Mouse (Mus musculus) spleen, adult 2 months (tissue): ENCODE data around the gene Sec23a. TPM values are rescaled to one million over a fixed set of nuclear protein-coding genes. Genes with fewer than 3 reads are reported as not detected.

Source experiments
- DNase-seq, 2 experiments: peaks; one replicate each; pipeline versions ENCODE4 v3.0.0 to v3.0.0-alpha.2; 2012 to 2021; ENCODE audit warnings: low spot score in 2 of 2, low read depth in 1 of 2
- H3K27ac ChIP-seq: fragments of 200-500 bp; 2 replicates; pipeline ENCODE4 v1.5.1; 2012; ENCODE audit warnings: low read length, inconsistent platforms; ENCODE audit not compliant: insufficient read depth
- H3K27me3 ChIP-seq: fragments of 200-500 bp; 2 replicates; pipeline ENCODE4 v1.6.1; 2012; ENCODE audit warnings: mild to moderate bottlenecking, moderate library complexity, low read length, inconsistent platforms; ENCODE audit not compliant: control insufficient read depth, insufficient read depth
- H3K36me3 ChIP-seq: fragments of 200-500 bp; 2 replicates; pipeline ENCODE4 v1.6.1; 2012; ENCODE audit warnings: mild to moderate bottlenecking, low read length, inconsistent platforms; ENCODE audit not compliant: control insufficient read depth, insufficient read depth
- H3K4me1 ChIP-seq: fragments of 200-500 bp; 2 replicates; pipeline ENCODE4 v1.6.1; 2011; ENCODE audit warnings: inconsistent platforms; ENCODE audit not compliant: control insufficient read depth, insufficient read depth, insufficient read length
- H3K4me3 ChIP-seq: fragments of 200-500 bp; 2 replicates; pipeline ENCODE4 v1.5.1; 2011; ENCODE audit warnings: mild to moderate bottlenecking, inconsistent platforms; ENCODE audit not compliant: insufficient read depth, insufficient read length; ENCODE audit errors: extremely low read depth
- CTCF ChIP-seq: fragments of 200-500 bp; IDR thresholded peaks from 2 replicates; pipeline ENCODE4 v1.5.1; 2011; ENCODE audit warnings: mild to moderate bottlenecking, inconsistent platforms; ENCODE audit not compliant: insufficient read depth, insufficient read length, insufficient replicate concordance; ENCODE audit errors: extremely low read depth
- POLR2A ChIP-seq: fragments of 200-500 bp; IDR thresholded peaks from 2 replicates; pipeline ENCODE4 v1.6.1; 2011; ENCODE audit warnings: low read depth, low read length, inconsistent platforms
- WGBS: fragments of 180-500 bp; shearing (Covaris S2); methylation state at CpG from one replicate; pipeline ENCODE4 v1.1.7; 2018; 5-methylcytosine and 5-hydroxymethylcytosine counted together
- polyA plus RNA-seq: library from polyadenylated mRNA; depleted of rRNA; stranded (reverse); fragments of >200 nt; gene quantifications from 2 replicates; pipeline ENCODE4 v1.2.3, GENCODE M21; 2012

Gene Sec23a
- polyA plus RNA-seq, 1 experiment, result 4.5 TPM

DNA sequence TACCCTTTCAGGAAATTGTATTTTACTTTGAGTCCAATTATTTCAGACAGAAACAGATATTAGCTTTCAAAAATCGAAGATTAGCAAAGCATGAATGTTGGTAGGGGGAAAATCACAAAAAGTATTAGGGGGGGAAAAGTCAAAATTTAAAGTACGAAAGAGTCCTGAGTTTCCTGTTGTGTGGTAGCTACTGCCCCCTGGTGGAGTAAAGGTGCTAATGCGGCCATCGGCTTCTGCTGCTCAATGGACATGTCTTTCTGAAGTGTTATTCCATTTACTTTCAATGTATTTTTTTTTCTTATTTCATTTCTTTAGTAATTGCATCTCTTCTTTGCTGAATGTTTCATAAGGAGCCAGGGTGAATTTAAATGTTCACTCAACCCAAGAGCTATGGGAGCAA, 64.6 kb downstream of the Sec23a start:
- Histone ChIP-seq H3K4me1 (no peaks in the 10 kb centered on the region), H3K27ac (no peak overlapping the region), H3K4me3 (no peak overlapping the region), H3K27me3 (no peaks in the 10 kb centered on the region), H3K36me3 (no peaks in the 10 kb centered on the region)
- TF ChIP-seq CTCF (peak; percentile 61; the same call in 1 of the 2 replicates), POLR2A (no peak)
- DNase-seq, result peak in 1 of 2 experiments; percentile 31
- 20% methylated on average over 4 of the region's 4 CpGs for whole genome bisulfite sequencing

DNA sequence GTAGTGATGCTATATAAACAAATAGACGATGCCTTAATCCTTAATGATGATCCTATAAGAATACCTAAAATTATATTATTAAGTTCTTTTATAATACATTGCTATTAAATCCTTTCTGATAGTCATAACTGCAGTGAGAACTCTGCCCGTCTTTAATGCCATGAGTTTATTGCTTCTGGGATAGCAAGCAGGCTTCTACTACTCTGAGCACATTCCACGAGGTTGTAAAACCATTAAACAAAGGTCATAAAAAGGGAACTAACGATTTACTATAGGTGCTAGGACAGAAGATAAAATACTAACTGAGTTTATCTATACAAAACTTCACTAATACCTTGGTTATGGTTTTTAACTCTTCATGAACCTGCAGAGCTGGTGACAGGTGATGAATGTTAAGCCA, 69.3 kb downstream of the Sec23a start:
- H3K36me3 ChIP-seq, result no peaks in the 10 kb centered on the region
- no peak for TF ChIP-seq POLR2A
- TF ChIP-seq CTCF, result no peak
- no peak for DNase-seq
- 69% methylated on average over 4 of the region's 4 CpGs for WGBS
- no peaks in the 10 kb centered on the region for H3K4me1 ChIP-seq
- H3K27me3 ChIP-seq, result no peaks in the 10 kb centered on the region
- no peak overlapping the region for H3K4me3 ChIP-seq
- H3K27ac ChIP-seq, result no peak overlapping the region

DNA sequence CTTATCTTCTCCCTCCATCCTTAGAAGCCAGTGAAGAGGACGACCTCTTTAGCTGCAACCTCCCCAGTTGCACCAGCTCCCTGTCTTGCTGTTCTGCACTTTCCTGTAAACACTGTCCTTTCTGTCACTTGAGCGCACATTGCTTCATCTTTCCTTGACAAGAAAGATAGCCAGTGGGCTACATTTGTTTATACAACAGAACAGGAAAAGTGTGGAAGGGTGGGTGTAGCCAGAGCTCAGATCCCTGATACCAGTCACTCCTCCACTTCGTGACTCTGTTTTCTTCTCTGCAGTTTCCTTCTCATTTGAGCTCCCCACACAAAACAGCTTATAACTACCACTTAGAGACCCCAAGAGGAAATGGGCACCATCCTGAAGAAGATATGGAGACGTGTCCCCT, 77.2 kb downstream of the Sec23a start:
- Histone ChIP-seq H3K4me3 (no peak overlapping the region), H3K27me3 (no peaks in the 10 kb centered on the region), H3K36me3 (no peaks in the 10 kb centered on the region), H3K27ac (no peak overlapping the region), H3K4me1 (no peaks in the 10 kb centered on the region)
- WGBS, result 61% methylated on average over 4 of the region's 4 CpGs
- DNase-seq, result no peak
- TF ChIP-seq CTCF (no peak), POLR2A (no peak)

DNA sequence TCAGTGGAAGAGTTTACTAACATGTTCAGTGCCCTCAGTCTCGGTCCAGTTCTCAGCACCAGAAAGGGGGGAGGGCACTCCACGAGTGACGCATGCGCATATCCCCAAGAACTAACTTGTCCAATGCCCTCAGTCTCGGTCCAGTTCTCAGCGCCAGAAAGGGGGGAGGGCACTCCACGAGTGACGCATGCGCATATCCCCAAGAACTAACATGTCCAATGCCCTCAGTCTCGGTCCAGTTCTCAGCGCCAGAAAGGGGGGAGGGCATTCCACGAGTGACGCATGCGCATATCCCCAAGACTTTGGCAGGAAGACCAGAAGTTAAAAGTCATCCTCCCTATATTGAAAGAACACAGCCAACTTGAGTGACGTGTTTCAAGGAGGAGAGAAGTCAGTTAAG, 86.8 kb downstream of the Sec23a start:
- peaks cover 3% of the 10 kb centered on the region; the same call in 1 of the 2 replicates for H3K4me1 ChIP-seq
- no peak overlapping the region for H3K4me3 ChIP-seq
- H3K27ac ChIP-seq, result no peak overlapping the region
- no peaks in the 10 kb centered on the region for H3K36me3 ChIP-seq
- DNase-seq, result no peak
- WGBS, result 89% methylated on average over 15 of the region's 15 CpGs
- no peaks in the 10 kb centered on the region for H3K27me3 ChIP-seq
- no peak for TF ChIP-seq POLR2A
- TF ChIP-seq CTCF, result no peak

DNA sequence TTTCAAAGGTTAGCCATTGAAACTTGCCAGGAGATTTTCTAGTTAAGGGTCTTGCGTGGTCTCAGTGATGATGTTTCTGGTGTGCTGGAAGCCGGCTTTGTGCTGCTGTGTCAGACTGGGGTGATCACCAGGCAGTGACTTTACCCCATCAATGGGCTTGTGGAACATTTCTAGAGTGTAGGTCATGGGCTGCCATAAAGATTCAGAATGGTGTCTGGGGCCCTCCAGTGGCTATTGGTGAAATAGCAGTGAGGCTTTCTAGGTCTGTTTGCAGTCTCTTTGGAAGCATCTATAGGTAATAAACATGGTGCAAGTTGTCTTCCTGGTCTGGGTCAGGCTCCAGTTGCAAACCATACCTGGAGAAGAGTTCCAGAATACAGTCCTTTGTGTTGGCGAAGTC, 87.8 kb downstream of the Sec23a start:
- no peak for DNase-seq
- WGBS, result 79% methylated on average over 3 of the region's 3 CpGs
- H3K4me3 ChIP-seq, result no peak overlapping the region
- TF ChIP-seq POLR2A (no peak), CTCF (no peak)
- peaks cover 3% of the 10 kb centered on the region; the same call in 1 of the 2 replicates for H3K4me1 ChIP-seq
- no peaks in the 10 kb centered on the region for H3K27me3 ChIP-seq
- H3K36me3 ChIP-seq, result no peaks in the 10 kb centered on the region
- H3K27ac ChIP-seq, result no peak overlapping the region

DNA sequence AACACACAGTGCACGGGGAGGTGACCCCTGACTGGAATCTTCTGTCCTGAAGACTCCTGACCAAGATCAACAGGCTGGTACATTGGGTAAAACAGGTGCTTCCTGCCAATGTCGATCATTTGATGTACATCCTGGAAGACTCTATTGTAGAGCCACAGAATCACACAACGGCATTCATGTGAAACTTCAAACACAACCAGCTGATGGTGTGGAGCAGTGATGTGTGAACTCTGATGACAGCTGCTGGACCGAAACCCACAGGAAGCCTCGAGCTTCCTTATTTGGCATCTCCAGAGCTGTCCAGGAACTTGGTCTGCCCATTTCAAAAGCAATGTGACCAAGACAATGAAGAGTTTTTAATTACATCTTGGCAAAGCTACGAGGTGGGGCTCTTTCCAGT, 91.0 kb downstream of the Sec23a start:
- TF ChIP-seq CTCF, result no peak
- no peak for TF ChIP-seq POLR2A
- no peaks in the 10 kb centered on the region for H3K27me3 ChIP-seq
- H3K27ac ChIP-seq, result no peak overlapping the region
- no peaks in the 10 kb centered on the region for H3K36me3 ChIP-seq
- peaks cover 3% of the 10 kb centered on the region; the same call in 1 of the 2 replicates for H3K4me1 ChIP-seq
- WGBS, result 4% methylated on average over 6 of the region's 6 CpGs
- no peak overlapping the region for H3K4me3 ChIP-seq
- peak; percentile 6 to 29 for DNase-seq

DNA sequence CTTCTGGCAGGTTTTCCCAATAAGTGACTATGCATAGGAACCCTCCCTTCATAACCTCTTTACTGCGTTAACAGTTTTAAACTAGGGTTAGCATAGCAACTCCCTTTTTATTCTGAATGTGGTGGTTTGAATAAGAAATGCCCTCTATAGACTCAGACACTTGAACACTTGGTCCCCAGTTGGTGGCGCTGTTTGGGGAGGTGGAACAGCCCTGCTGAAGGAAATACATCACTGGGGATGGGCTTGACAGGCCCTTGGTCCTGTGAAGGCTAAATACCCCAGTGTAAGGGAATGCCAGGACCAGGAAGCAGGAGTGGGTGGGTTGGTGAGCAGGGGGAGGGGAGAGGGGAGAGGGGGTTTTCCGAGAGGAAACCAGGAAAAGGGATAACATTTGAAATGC, 92.3 kb downstream of the Sec23a start:
- no peaks in the 10 kb centered on the region for H3K36me3 ChIP-seq
- H3K27me3 ChIP-seq, result no peaks in the 10 kb centered on the region
- DNase-seq, result no peak
- no peak overlapping the region for H3K4me3 ChIP-seq
- H3K4me1 ChIP-seq, result peaks cover 3% of the 10 kb centered on the region; the same call in 1 of the 2 replicates
- 82% methylated on average over 3 of the region's 3 CpGs for WGBS
- no peak for TF ChIP-seq CTCF
- no peak for TF ChIP-seq POLR2A
- H3K27ac ChIP-seq, result no peak overlapping the region
